Mouse (Mus musculus): ENCODE measurements at regions not wholly inside any gene's neighbourhood (a gene's known extent, or its start where the extent isn't known, plus 50 kb on each side); places are given as distances from the start of the nearest gene placed in this dataset.
A peak's percentile ranks its signal among the peaks of the same experiment; 100 is the strongest.

DNA sequence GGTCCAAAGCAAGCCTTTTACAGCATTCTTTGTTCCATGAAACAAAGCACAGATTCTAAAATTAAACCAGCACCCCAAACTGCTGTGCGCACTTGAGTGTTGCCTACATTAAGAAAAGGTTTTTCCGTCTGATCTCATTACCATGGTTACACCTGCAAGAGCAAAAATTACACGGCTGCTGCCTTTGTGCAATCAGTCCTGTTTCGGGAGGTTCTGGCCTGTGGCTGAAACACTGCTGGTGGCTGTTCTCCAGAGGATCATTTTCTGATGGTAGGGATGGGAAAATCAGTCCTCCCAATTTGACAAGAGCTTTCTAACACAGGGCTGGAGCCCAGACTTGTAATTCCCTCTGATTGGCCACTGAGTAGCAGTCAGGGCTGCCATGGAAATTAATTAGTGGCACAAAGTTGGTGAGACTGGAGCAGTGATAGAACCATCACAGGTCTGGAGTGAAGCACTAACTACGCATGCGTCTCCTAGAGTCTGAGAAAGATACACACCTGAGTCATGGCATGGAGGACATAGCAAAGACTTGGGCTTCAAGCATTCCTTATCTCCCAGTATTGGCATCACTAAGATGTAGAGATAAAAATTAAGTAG lies 114.8 kb upstream of the Fam49a start:
- no peak for DNase-seq

GRCm38 (mm10) chr12:12147847-12148246 lies 114.1 kb upstream of the Fam49a start:
- no peak for DNase-seq

- DNase-seq: peak; percentile 18
These were observed 113.1 kb upstream of the Fam49a start for GRCm38 (mm10) chr12:12148659-12149399.

- DNase-seq: no peak
These were observed 97.5 kb upstream of the Fam49a start for GRCm38 (mm10) chr12:12164411-12164810.

DNA sequence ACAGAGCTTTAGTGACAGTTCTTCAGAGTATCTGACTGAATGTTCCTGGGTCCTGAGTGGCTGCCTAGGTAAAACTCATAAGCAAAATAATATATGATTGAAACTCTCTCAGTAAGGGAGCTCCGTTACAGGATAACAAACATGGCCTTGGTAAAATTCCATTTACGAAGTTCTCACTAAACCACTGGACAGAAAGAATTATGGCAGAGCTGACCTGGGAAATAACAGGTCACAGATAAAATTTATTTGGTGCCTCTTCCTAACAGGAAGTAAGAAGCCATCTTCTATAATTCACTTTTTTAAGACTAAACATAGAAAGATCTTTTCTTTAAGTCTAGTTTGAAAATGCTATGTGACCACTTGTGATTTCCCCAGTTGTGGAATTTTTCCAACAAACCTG lies 91.4 kb upstream of the Fam49a start:
- no peak for DNase-seq

- DNase-seq: no peak
These were observed 89.7 kb upstream of the Fam49a start for GRCm38 (mm10) chr12:12172087-12172823.

DNA sequence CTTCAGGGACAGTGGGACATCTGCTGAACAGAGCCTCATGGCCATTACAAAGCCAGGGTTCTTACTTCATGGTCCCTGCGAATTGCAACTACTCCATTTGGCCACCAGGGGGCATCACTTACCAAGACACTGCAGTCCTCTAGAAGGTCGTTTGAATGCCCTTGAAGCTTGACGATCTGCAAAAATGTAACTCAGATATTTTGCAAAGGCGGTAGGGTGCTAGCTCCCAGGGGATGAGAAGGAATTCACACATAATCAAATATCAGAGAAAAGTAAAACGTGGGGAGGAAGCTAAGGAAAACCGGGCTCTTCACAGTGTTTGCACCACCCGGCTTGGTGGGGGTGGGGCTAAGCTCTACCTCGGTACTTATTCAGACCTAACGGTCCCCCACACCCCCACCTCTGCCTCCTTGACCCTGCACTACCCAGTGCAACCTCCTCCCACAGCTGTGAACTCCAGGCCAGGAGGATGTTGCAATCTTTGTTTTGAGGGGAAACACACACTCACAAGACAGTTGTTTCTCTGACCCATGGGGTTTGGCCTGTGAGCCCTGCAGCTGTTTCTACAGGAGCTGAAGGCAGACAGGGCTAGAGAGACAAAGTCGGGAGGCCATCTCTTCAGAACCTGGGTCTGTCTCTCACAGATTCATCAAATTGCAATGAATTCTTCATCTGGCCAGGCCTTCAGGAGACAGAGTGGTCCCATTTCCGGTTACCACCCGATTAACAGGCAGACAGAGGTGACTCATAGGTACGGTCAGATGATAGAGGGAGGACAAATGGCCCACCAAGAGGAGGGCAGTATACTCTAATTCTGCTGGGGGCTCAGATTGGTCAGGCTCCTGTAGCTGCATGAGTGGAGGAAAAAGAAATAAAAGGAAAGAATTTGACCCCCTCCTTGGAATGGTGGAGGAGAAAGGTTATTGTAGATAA lies 85.3 kb upstream of the Fam49a start:
- DNase-seq: peak; percentile 84

DNA sequence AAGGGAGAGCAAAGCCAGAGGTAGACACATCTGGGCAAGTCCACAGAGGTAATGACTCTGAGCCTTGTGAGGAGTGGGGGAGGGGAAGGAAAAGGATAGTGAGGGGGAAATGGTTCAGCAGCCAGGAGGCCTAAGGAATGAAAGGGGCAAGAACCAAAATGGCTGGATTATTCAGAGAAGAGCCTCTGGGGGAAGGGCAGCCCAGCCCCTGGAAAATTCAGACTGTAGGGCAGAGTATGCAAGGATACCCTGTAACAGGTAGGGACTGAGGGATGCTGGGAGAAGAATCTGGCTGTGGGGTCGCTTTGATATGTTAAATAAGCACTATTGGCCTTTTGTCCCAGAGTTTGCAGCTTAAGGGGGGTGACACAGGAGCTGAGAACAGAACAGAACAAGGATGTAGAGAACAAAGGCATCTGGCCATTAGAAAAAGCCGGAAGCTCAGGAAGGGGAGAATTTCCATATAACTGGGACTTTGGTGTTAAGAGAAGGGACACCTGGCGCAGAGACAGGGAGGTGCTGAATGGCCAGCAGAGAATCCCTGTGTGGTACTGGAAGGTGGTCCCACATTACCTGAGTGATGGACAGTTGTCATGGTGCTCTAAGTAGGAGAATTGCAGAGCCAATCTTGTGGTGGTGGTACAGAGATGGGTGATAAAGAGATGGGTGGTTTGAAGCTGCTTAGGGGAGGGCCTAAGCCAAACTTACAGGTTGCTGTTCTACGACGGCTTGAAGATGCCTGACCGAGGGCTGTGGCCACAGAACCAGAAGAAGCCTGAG lies 84.5 kb upstream of the Fam49a start:
- DNase-seq: no peak

DNA sequence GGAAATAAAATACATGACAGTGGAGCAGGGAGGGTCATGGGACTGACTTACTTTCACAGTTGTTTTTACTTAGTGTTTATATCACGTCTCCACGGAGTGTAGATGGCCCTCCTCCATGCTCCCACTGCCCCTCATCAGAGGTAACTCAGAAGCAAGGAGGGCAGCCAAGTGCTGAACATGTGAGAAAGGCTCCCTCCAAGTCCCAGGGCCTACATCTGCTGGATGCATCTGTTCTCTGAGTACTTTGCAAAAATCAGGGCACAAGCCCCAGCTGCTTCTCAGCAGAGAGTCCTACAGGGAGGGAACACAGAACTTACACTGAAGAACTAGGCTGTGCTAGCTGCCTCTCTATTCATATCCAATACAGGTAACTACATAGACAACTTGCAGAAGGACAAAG lies 83.5 kb upstream of the Fam49a start:
- DNase-seq: no peak

DNA sequence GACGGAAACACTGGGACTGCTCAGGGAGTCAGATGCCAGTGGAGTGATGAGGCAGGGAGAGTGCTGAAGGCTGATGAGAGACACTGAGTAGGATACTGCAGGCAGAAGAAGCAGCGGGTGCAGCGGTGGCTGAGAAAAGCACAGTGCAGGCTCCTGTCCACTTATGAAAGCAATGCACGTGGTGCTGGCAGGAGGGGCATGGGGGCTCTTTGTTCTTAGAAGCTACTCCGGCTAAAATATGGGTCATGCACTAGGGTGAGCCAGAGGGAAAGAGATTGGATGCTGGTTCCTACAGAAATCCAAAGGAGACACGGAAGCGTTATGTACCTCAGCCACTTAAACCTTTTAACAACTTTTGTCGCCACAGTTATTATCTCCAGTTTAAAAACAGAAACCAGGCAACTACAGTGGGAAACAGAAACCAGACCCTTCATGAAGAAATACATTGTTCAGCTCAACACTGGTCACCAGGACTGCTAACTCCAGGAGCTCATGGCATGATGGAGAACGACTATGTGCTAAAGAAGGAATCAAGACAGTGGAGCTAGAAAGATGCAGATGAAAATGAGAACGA lies 82.6 kb upstream of the Fam49a start:
- no peak for DNase-seq

- no peak for DNase-seq
These were observed 81.0 kb upstream of the Fam49a start for GRCm38 (mm10) chr12:12180986-12181385.

- peak; percentile 44 for DNase-seq
These were observed 80.3 kb upstream of the Fam49a start for GRCm38 (mm10) chr12:12181686-12182085.

DNA sequence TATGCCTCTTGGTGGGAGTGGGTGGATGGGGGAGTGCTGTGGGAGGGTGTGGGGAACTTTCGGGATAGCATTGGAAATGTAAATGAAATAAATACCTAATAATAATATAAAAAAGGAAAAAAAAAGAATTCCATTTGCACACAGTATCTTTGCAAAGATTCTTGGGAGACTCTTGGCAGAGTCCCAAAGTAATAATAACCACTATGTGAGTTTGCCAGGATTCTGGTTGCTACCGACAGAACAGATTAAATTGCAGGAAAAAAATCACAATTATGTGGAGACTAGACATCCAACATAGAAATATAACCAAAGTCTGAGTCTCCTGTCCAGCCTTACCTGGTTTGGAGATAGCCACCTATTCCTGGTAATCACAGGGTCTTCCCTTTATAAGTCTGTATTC lies 75.6 kb upstream of the Fam49a start:
- no peak for DNase-seq

- DNase-seq: no peak
These were observed 66.9 kb upstream of the Fam49a start for GRCm38 (mm10) chr12:12195066-12195465.

DNA sequence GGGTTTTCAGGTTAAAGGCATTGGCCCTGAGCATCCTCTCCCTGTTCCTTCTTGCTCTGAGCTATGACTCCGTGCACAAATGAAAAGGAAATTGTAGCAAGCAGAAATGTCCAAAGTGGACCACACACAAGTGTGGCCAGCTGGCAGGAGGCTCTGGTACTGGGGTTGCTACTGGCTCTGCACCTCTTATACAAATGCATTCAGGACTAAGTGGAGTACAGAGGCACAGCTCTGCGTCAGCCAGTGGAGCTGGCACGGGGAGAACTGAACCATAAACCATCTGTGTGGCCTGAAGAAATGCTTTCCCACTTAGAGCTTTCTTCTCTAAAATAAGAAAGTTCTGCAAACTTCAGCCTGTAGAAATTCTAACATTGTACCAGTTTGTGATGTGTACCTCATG lies 65.3 kb upstream of the Fam49a start:
- DNase-seq: no peak

- no peak for DNase-seq
These were observed 53.7 kb upstream of the Fam49a start for GRCm38 (mm10) chr12:12208216-12208615.

All from adrenal gland, postnatal 10 days (tissue).